Mouse (Mus musculus) erythroblast, embryonic 14.5 days (primary cell): ENCODE data around the gene Klhl6. TPM values are rescaled to one million over a fixed set of nuclear protein-coding genes. Genes with fewer than 3 reads are reported as not detected.
"Not testable (repeated sequence)": the region's sequence is repeated elsewhere in the genome, so short reads cannot be mapped to it uniquely, and the experiment has no call there.

Source experiments
- H3K27me3 ChIP-seq: 2 replicates; pipeline ENCODE4 v1.6.1; 2012; ENCODE audit warnings: inconsistent platforms; ENCODE audit not compliant: control insufficient read depth
- H3K36me3 ChIP-seq: 2 replicates; pipeline ENCODE4 v1.6.1; 2012; ENCODE audit warnings: mild to moderate bottlenecking, inconsistent platforms; ENCODE audit not compliant: control insufficient read depth
- H3K4me1 ChIP-seq: 2 replicates; pipeline ENCODE4 v1.6.1; 2012; ENCODE audit warnings: inconsistent platforms; ENCODE audit not compliant: control insufficient read depth
- H3K4me3 ChIP-seq: replicated peaks from 2 replicates; pipeline ENCODE3; 2012; ENCODE audit warnings: moderate library complexity, mild to moderate bottlenecking, inconsistent platforms
- H3K9me3 ChIP-seq: 2 replicates; pipeline ENCODE4 v1.6.1; 2012; ENCODE audit warnings: low read length, inconsistent platforms, mixed read lengths; ENCODE audit not compliant: control insufficient read depth
- GATA1 ChIP-seq: IDR thresholded peaks from 2 replicates; pipeline ENCODE4 v1.6.1; 2012; ENCODE audit warnings: low read length, inconsistent platforms, mixed read lengths
- TAL1 ChIP-seq: IDR thresholded peaks from 3 replicates; pipeline ENCODE4 v1.6.1; 2012; ENCODE audit warnings: low read length, inconsistent platforms, mixed read lengths
- polyA plus RNA-seq: library from polyadenylated mRNA; stranded (reverse); fragments of >175 nt; gene quantifications from 2 replicates; pipeline ENCODE4 v1.2.3, GENCODE M21; 2012

Gene Klhl6
- polyA plus RNA-seq = not detected in 2 replicates

DNA sequence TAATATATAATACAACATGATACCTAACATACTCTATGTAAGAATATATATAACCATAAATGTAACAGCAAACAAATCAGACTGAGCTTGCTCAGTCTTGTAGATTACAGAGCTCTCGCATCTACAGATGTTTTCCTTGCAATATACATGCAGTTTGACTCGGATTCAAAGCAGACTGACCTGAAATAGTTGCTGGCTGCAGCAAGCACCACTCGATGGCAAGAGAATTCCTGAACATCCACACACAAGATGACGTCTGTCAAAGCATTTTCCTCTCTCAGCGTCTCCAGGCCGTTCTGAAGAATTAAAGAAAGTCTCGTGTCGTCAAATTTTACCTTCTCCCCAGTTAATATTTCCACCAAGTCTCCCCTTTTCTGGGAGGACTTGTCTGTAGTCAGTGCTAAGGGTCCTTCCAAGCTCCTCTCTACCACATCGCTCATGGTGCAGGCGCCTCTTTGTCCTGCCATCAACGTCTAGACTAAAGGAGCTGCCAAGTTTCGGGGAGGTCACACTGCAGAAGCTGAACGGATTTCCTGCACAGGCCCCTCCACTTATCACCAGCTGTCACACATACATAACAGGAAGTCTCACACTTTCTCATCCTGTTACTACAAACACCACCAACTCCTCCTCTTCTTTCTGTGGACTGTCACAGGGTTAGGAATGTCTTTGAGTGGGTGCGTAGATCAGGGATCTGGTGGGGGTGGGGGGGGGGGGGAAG is at the start of gene Klhl6:
Gene Klhl6 (minus strand): TSS at position 501 of the 721 bp plus-strand sequence.
- H3K4me1 ChIP-seq = peaks cover 5% of the 10 kb centered on the region
- TF ChIP-seq GATA1 (no peak), TAL1 (no peak)
- H3K9me3 ChIP-seq = no peaks in the 10 kb centered on the region
- H3K27me3 ChIP-seq = no peaks in the 10 kb centered on the region
- no peak within 1 kb of the TSS for H3K4me3 ChIP-seq
- no peaks in the 10 kb centered on the region for H3K36me3 ChIP-seq

DNA sequence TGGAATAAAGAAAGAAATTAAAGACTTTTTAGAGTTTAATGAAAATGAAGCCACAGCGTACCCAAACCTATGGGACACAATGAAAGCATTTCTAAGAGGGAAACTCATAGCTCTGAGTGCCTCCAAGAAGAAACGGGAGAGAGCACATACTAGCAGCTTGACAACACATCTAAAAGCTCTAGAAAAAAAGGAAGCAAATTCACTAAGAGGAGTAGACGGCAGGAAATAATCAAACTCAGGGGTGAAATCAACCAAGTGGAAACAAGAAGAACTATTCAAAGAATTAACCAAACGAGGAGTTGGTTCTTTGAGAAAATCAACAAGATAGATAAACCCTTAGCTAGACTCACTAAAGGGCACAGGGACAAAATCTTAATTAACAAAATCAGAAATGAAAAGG is 44.4 kb upstream of the Klhl6 start:
- H3K4me3 ChIP-seq, H3K9me3 ChIP-seq, H3K4me1 ChIP-seq, H3K36me3 ChIP-seq, H3K27me3 ChIP-seq: not testable (repeated sequence)

GRCm38 (mm10) chr16:20022821-20023220 is 40.0 kb upstream of the Klhl6 start:
- Histone ChIP-seq H3K4me3 (no peak overlapping the region), H3K36me3 (no peaks in the 10 kb centered on the region), H3K27me3 (no peaks in the 10 kb centered on the region), H3K9me3 (no peaks in the 10 kb centered on the region), H3K4me1 (no peaks in the 10 kb centered on the region)
- TF ChIP-seq TAL1 (no peak), GATA1 (no peak)

DNA sequence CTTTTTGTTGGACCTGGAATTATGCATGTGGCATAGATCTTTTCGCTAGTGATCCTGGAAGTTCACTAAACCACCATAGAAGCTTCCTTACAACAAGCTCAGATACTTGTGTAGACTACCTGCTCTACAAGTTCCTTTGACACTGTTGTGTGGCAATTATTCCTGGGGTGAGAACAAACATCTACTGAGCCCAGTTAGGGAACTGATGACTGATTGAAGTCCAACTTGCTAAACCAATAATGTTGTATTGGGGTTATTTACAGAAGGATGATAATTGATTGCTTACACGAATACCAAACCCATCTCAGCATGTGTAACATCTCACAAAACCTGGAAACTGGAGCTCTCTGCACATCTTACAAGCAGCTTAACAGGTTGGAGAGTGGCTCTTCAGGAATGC is 39.0 kb upstream of the Klhl6 start:
- TF ChIP-seq GATA1 = no peak
- TF ChIP-seq TAL1 = no peak
- no peaks in the 10 kb centered on the region for H3K36me3 ChIP-seq

GRCm38 (mm10) chr16:20012647-20013046 is 29.8 kb upstream of the Klhl6 start:
- H3K9me3 ChIP-seq = peaks cover 3% of the 10 kb centered on the region; the same call in 1 of the 2 replicates
- TF ChIP-seq GATA1 = no peak
- TF ChIP-seq TAL1 = no peak
- no peak overlapping the region for H3K4me3 ChIP-seq
- H3K4me1 ChIP-seq = no peaks in the 10 kb centered on the region
- H3K27me3 ChIP-seq = no peaks in the 10 kb centered on the region
- no peaks in the 10 kb centered on the region for H3K36me3 ChIP-seq

More for the DNA sequence above, 39.0 kb upstream of the Klhl6 start:
- Histone ChIP-seq H3K4me1 (no peaks in the 10 kb centered on the region), H3K4me3 (no peak overlapping the region), H3K9me3 (no peaks in the 10 kb centered on the region), H3K27me3 (no peaks in the 10 kb centered on the region)

- Histone ChIP-seq H3K9me3 (no peaks in the 10 kb centered on the region), H3K4me3 (no peak overlapping the region), H3K27me3 (no peaks in the 10 kb centered on the region), H3K4me1 (no peaks in the 10 kb centered on the region), H3K36me3 (no peaks in the 10 kb centered on the region)
- TF ChIP-seq GATA1 = no peak
- no peak for TF ChIP-seq TAL1
Measured at GRCm38 (mm10) chr16:20006066-20006465, 23.2 kb upstream of the Klhl6 start.

- not testable (repeated sequence) for H3K36me3 ChIP-seq, H3K27me3 ChIP-seq, H3K4me1 ChIP-seq, H3K9me3 ChIP-seq, H3K4me3 ChIP-seq
Measured at GRCm38 (mm10) chr16:20000286-20000685, 17.4 kb upstream of the Klhl6 start.

GRCm38 (mm10) chr16:19997616-19998015 is 14.8 kb upstream of the Klhl6 start:
- no peak overlapping the region for H3K4me3 ChIP-seq
- no peaks in the 10 kb centered on the region for H3K9me3 ChIP-seq
- TF ChIP-seq TAL1 (no peak), GATA1 (no peak)
- no peaks in the 10 kb centered on the region for H3K27me3 ChIP-seq
- peaks cover 6% of the 10 kb centered on the region; the same call in 1 of the 2 replicates for H3K4me1 ChIP-seq
- no peaks in the 10 kb centered on the region for H3K36me3 ChIP-seq

DNA sequence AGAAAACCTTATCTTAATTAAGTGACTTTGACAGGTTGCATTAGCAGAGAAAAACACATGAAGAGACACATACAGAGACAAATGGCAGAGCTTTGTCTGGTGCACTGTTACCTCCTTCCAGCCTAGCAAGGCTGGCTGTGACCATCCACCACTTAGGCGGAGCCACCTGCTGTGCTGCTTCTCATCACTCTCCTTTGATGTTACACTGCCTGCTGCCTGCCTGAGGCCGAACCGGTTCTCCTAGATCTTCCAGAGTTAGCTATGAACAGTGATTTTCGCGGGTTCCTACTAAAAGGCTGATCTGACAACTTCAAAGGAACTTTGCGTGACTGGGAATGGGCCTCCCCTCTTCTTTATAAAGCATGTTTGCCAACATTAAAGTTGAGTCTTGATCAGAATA is 14.1 kb upstream of the Klhl6 start:
- H3K4me1 ChIP-seq, H3K9me3 ChIP-seq, H3K4me3 ChIP-seq, H3K36me3 ChIP-seq, H3K27me3 ChIP-seq: not testable (repeated sequence)

- TF ChIP-seq GATA1 (no peak), TAL1 (no peak)
- H3K4me3 ChIP-seq = no peak overlapping the region
- no peaks in the 10 kb centered on the region for H3K9me3 ChIP-seq
- H3K27me3 ChIP-seq = no peaks in the 10 kb centered on the region
- H3K36me3 ChIP-seq = no peaks in the 10 kb centered on the region
- peaks cover 6% of the 10 kb centered on the region; the same call in 1 of the 2 replicates for H3K4me1 ChIP-seq
Measured at GRCm38 (mm10) chr16:19995818-19996217, 13.0 kb upstream of the Klhl6 start.
